Mouse (Mus musculus) lung, embryonic 16.5 days (tissue): ENCODE data around the gene Olfr930. TPM values are rescaled to one million over a fixed set of nuclear protein-coding genes. Genes with fewer than 3 reads are reported as not detected.

Experiments used
- ATAC-seq: fragments of 200-750 bp; cut with Nextera tagmentation; 2 replicates; pipeline ENCODE4 v1.8.0; 2017; ENCODE audit warnings: low read depth, mild to moderate bottlenecking, moderate library complexity
- H3K27ac ChIP-seq: fragments of 300-500 bp; sonication (generic); 2 replicates; pipeline ENCODE4 v1.5.1; 2014; ENCODE audit warnings: mild to moderate bottlenecking, control low read depth, low read length
- H3K27me3 ChIP-seq: fragments of 300-500 bp; sonication (generic); 2 replicates; pipeline ENCODE4 v1.6.1; 2014; ENCODE audit warnings: low read depth, low read length, mixed read lengths; ENCODE audit not compliant: control insufficient read depth, insufficient read depth
- H3K36me3 ChIP-seq: fragments of 300-500 bp; sonication (generic); 2 replicates; pipeline ENCODE4 v1.6.1; 2014; ENCODE audit warnings: low read length; ENCODE audit not compliant: control insufficient read depth, insufficient read depth
- H3K4me1 ChIP-seq: fragments of 300-500 bp; sonication (generic); replicated peaks from 2 replicates; pipeline ENCODE4 v1.6.1; 2014; ENCODE audit warnings: low read length, mixed read lengths; ENCODE audit not compliant: control insufficient read depth, insufficient read depth
- H3K4me2 ChIP-seq: fragments of 300-500 bp; sonication (generic); 2 replicates; pipeline ENCODE4 v1.6.1; 2014; ENCODE audit warnings: low read depth, low read length, control low read depth
- H3K4me3 ChIP-seq: fragments of 300-500 bp; sonication (generic); 2 replicates; pipeline ENCODE4 v1.5.1; 2014; ENCODE audit warnings: mild to moderate bottlenecking, low read length, control low read depth
- H3K9ac ChIP-seq: fragments of 300-500 bp; sonication (generic); 2 replicates; pipeline ENCODE4 v1.6.1; 2014; ENCODE audit warnings: low read length, control low read depth
- H3K9me3 ChIP-seq: fragments of 300-500 bp; sonication (generic); 2 replicates; pipeline ENCODE4 v1.6.1; 2016; ENCODE audit warnings: low read length; ENCODE audit not compliant: control insufficient read depth
- WGBS: fragments of 180-500 bp; shearing (Covaris S2); extraction: QIAGEN DNeasy Blood & Tissue Kit; methylation state at CpG from one replicate; pipeline ENCODE4 v1.1.7; 2014; 5-methylcytosine and 5-hydroxymethylcytosine counted together
- polyA plus RNA-seq: library from polyadenylated mRNA; unstranded; fragments of >200 nt; fragmentation: Nextera tagmentation; extraction: Ambion mirVana; gene quantifications from 2 replicates; pipeline ENCODE4 v1.2.1, GENCODE M21; 2015

Gene Olfr930
- not detected in 2 replicates for polyA plus RNA-seq

DNA sequence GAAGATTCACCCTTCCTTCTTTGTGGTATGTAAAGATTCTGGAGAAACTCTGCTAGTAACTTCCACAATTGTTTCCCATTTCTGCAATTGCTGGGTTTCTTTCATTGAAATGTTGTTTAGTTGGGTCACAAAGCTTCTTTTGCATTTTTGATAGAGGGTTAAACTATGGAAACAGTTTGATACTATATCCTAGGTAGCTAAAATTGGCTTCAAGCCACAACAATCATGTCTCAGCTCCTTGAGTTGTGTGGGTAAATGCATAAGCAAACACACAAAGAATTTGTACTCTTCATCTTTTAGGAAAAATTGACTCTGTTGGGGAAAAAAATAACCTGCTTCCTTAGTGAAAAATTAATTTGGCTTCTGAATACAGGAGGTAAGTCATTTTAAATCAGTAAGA is at the start of gene Olfr930:
Olfr930 (plus strand) TSS at position 301 of the 400 bp plus-strand sequence.
- Histone ChIP-seq H3K27ac (no peak within 1 kb of the TSS), H3K4me2 (no peak within 1 kb of the TSS), H3K9ac (no peak within 1 kb of the TSS), H3K4me1 (no peaks in the 10 kb centered on the region), H3K4me3 (no peak within 1 kb of the TSS), H3K36me3 (no peaks in the 10 kb centered on the region), H3K9me3 (no peaks in the 10 kb centered on the region), H3K27me3 (no peaks in the 10 kb centered on the region)
- ATAC-seq, result no peak

DNA sequence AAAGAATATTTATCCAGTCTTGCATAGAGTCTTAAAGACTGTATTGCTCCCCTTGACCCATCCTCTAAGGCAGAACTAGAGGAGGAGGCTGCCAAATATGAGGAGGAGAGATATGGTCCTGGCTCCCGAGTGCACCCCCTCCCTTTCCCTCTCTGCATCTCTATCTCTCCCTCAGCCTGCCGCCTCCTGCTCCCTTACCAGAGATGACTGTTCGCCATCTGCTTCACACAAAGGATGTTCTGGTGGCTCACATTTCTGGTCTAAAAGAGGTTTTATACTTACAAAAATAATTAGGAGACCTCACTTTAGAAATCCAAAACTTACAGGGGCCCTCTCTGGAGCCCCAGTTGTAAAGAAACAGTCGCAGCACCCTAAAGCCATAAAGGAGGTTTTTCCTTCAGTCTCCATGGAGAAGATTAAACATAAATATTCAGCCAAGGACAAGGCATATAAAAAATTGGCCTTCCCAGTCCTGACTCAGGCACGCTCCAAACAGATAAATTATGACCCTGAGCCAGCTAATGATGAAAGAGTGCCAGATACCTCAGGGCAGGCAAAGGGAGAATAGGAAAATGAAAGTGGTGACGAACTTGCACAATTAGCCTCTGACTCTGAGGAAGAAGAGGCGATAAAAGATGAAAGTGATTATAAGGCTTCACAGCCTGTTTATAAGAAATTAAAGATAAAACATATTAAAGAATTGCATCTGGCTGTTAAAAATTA is 24.0 kb downstream of the Olfr930 start:
- WGBS, result 49% methylated on average over 7 of the region's 7 CpGs
- Histone ChIP-seq H3K4me1 (no peaks in the 10 kb centered on the region), H3K4me2 (no peak overlapping the region), H3K27me3 (no peaks in the 10 kb centered on the region), H3K36me3 (no peaks in the 10 kb centered on the region), H3K9me3 (no peaks in the 10 kb centered on the region), H3K4me3 (no peak overlapping the region), H3K27ac (no peak overlapping the region), H3K9ac (no peak overlapping the region)
- no peak for ATAC-seq

DNA sequence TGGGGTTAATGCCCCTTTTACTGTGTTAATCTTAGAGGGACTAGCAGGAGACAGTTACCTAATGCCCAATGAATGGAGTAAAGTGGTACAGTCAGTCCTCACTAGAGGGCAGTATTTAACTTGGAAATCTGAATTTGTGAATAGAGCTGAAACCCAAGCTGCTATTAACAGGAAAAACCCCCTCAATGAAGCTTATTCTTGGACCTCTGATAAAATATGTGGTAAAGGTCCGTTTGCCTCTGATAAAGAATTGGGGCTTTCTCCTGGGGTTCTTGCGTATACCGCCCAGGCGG is 24.5 kb downstream of the Olfr930 start:
- Histone ChIP-seq H3K4me2 (no peak overlapping the region), H3K27me3 (no peaks in the 10 kb centered on the region), H3K36me3 (no peaks in the 10 kb centered on the region), H3K9me3 (no peaks in the 10 kb centered on the region), H3K4me1 (no peaks in the 10 kb centered on the region), H3K27ac (no peak overlapping the region), H3K4me3 (no peak overlapping the region), H3K9ac (no peak overlapping the region)
- no peak for ATAC-seq
- 62% methylated on average over 4 of the region's 4 CpGs for WGBS

DNA sequence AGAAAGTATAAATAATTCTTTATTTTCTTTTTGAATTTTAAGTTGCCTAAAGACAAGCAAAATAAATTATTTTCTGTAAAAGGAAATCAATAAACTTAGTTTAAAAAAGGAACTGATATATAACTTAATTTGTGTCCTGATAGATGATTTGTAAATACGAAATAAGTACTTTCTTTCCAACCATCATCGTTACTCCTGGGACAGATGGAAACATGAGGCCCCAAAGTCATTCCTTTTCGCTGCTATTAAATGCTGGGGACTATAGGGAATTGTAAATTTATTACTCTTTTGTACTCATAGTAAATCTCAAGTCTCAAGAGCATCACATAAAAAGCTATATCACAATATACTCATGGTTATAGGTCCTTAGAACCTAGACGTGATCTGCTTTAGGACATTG is 42.4 kb downstream of the Olfr930 start, which contains the start of gene Olfr933:
Olfr933 (plus strand) TSS at position 301 of the 400 bp plus-strand sequence.
- H3K4me1 ChIP-seq, result no peaks in the 10 kb centered on the region
- no peak for ATAC-seq
- no peak within 1 kb of the TSS for H3K4me3 ChIP-seq
- no peak within 1 kb of the TSS for H3K27ac ChIP-seq
- 71% methylated on average over 4 of the region's 4 CpGs for WGBS
- no peak within 1 kb of the TSS for H3K9ac ChIP-seq
- no peaks in the 10 kb centered on the region for H3K36me3 ChIP-seq
- H3K27me3 ChIP-seq, result no peaks in the 10 kb centered on the region
- H3K9me3 ChIP-seq, result no peaks in the 10 kb centered on the region
- H3K4me2 ChIP-seq, result no peak within 1 kb of the TSS

Other genes with a start within 250 kb of the Olfr930 start
- gene Olfr919, start 226.1 kb upstream of the Olfr930 start, polyA plus RNA-seq, result not detected in 2 replicates
- 21.1 and 25.4 TPM in 2 replicates for gene Vwa5a, start 211.5 kb upstream of the Olfr930 start, polyA plus RNA-seq
- not detected in 2 replicates for gene Olfr920, start 177.5 kb upstream of the Olfr930 start, polyA plus RNA-seq
- gene Olfr921, start 156.7 kb upstream of the Olfr930 start, polyA plus RNA-seq, result not detected in 2 replicates
- gene Olfr922, start 115.2 kb upstream of the Olfr930 start, polyA plus RNA-seq, result not detected in 2 replicates
- gene Olfr923, start 103.3 kb upstream of the Olfr930 start, polyA plus RNA-seq, result not detected in 2 replicates
- not detected in 2 replicates for gene Olfr924, start 85.4 kb upstream of the Olfr930 start, polyA plus RNA-seq
- not detected in 2 replicates for gene Olfr26, start 74.7 kb upstream of the Olfr930 start, polyA plus RNA-seq
- gene Olfr926, start 52.7 kb upstream of the Olfr930 start, polyA plus RNA-seq, result not detected in 2 replicates
- not detected in 2 replicates for gene Olfr933, start 42.5 kb downstream of the Olfr930 start, polyA plus RNA-seq
- not detected in 2 replicates for gene Olfr934, start 58.5 kb downstream of the Olfr930 start, polyA plus RNA-seq
- not detected in 2 replicates for gene Olfr935, start 69.9 kb downstream of the Olfr930 start, polyA plus RNA-seq
- not detected in 2 replicates for gene Olfr146, start 93.6 kb downstream of the Olfr930 start, polyA plus RNA-seq
- not detected in 2 replicates for gene Olfr937, start 135.1 kb downstream of the Olfr930 start, polyA plus RNA-seq
- not detected in 2 replicates for gene Olfr938, start 149.1 kb downstream of the Olfr930 start, polyA plus RNA-seq
- not detected in 2 replicates for gene Olfr27, start 198.3 kb downstream of the Olfr930 start, polyA plus RNA-seq
- gene Olfr943, start 236.5 kb downstream of the Olfr930 start, polyA plus RNA-seq, result not detected in 2 replicates